In the genomic region with DNA sequence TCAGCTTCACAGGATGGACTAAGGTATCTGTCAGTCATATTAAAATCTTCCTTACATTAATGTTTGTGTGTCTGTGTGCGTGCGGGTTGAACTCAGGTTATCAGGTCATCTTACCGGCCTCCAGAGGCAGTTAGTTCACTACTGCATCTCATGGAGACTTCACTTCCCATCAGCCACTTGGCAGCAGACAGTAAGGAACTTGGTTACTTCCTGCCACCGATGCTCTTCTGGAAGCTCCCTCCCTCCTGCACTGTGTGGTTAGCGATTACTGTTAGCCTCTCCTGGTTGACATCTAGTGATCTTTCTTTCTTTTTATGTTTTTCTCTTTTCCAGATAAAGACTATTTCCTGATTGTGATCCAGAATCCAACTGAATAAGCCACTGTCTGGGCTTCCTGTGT, we compare ENCODE assay signal across 26 mouse cellular contexts.
"Had no signal": no experiment of that assay in that cellular context is flagged by ENCODE, and none has a peak within 500 bp of the region (broad histone marks: within the 10 kb centered on the region; RNA-seq: fewer than 3 reads in every experiment).

No protein-coding gene starts in this region.

- H3K4me2 ChIP-seq: heart, embryonic 13.5 days; heart, embryonic 15.5 days; hindbrain, embryonic 13.5 days; intestine, embryonic 15.5 days; limb, embryonic 12.5 days; liver, embryonic 11.5 days; liver, embryonic 13.5 days; liver, embryonic 15.5 days had no signal

- H3K4me3 ChIP-seq: heart, embryonic 10.5 days; heart, embryonic 13.5 days; heart, embryonic 15.5 days; hindbrain, embryonic 13.5 days; intestine, embryonic 15.5 days; layer of hippocampus, adult 2 months; left cerebral cortex, adult 2 months; limb, embryonic 10.5 days; limb, embryonic 12.5 days; liver, embryonic 13.5 days; liver, embryonic 15.5 days had no signal

- ATAC-seq: hindbrain, embryonic 16.5 days; inflammation-experienced regulatory T-cells, adult 6 months; intestine, embryonic 15.5 days; intestine, postnatal 0 days had no signal

- H3K27ac ChIP-seq: heart, embryonic 10.5 days; heart, embryonic 13.5 days; heart, embryonic 15.5 days; hindbrain, embryonic 13.5 days; intestine, embryonic 15.5 days; layer of hippocampus, adult 2 months; left cerebral cortex, adult 2 months; limb, embryonic 10.5 days; limb, embryonic 12.5 days; liver, embryonic 13.5 days; liver, embryonic 15.5 days had no signal

- H3K4me1 ChIP-seq: hindbrain, embryonic 13.5 days; intestine, embryonic 15.5 days; limb, embryonic 10.5 days; limb, embryonic 12.5 days; liver, embryonic 13.5 days; liver, embryonic 15.5 days had no signal

- DNase-seq: gastrocnemius, postnatal 14 days; gastrocnemius, postnatal 36 days; heart, adult 18-20 months; heart, postnatal 14 days; heart, postnatal 36 days; kidney, adult 18-20 months; kidney, adult 8-10 months; kidney, postnatal 10 days; kidney, postnatal 25 days; kidney, postnatal 4 days; liver; liver, embryonic 13.5 days had no signal

- H3K27me3 ChIP-seq: heart, embryonic 13.5 days; heart, embryonic 15.5 days; hindbrain, embryonic 13.5 days; intestine, embryonic 15.5 days; limb, embryonic 12.5 days; liver, embryonic 13.5 days; liver, embryonic 15.5 days had no signal

- H3K9me3 ChIP-seq: heart, embryonic 10.5 days; heart, embryonic 13.5 days; heart, embryonic 15.5 days; hindbrain, embryonic 13.5 days; intestine, embryonic 15.5 days; limb, embryonic 10.5 days; limb, embryonic 12.5 days; liver, embryonic 13.5 days; liver, embryonic 15.5 days had no signal

- H3K9ac ChIP-seq: heart, embryonic 13.5 days; heart, embryonic 15.5 days; hindbrain, embryonic 13.5 days; intestine, embryonic 15.5 days; limb, embryonic 12.5 days; liver, embryonic 13.5 days; liver, embryonic 15.5 days had no signal
